ENCODE assay signal across 29 mouse cellular contexts in genomic region chr6:98015819-98016218, GRCm38 (mm10).
DNase-seq lines count a peak whose midpoint lies in the region; ATAC-seq lines count a peak whose summit lies in the region.
"Had no signal": no experiment of that assay in that cellular context is flagged by ENCODE, and none has a peak within 500 bp of the region (broad histone marks: within the 10 kb centered on the region; RNA-seq: fewer than 3 reads in every experiment).

No protein-coding gene starts in this region.

- no peak overlapping the region for H3K4me3 ChIP-seq in kidney, embryonic 14.5 days (ENCODE audit: low read length)
- H3K4me3 ChIP-seq: embryonic facial prominence, embryonic 10.5 days; embryonic facial prominence, embryonic 13.5 days; erythroblast, embryonic 14.5 days; forebrain, embryonic 12.5 days; forebrain, embryonic 15.5 days; heart, adult 2 months; heart, embryonic 10.5 days; heart, embryonic 13.5 days had no signal

- H3K9me3 ChIP-seq in kidney, embryonic 14.5 days (ENCODE audit: control insufficient read depth, low read length): no peaks in the 10 kb centered on the region
- H3K9me3 ChIP-seq: embryonic facial prominence, embryonic 10.5 days; embryonic facial prominence, embryonic 13.5 days; forebrain, embryonic 12.5 days; forebrain, embryonic 15.5 days; heart, embryonic 10.5 days; heart, embryonic 13.5 days had no signal

- 68% methylated on average over 5 of the region's 5 CpGs for WGBS in kidney, embryonic 14.5 days

- no peak overlapping the region; the same call in 1 of the 2 replicates for H3K27ac ChIP-seq in kidney, embryonic 14.5 days (ENCODE audit: low read depth, low read length)
- H3K27ac ChIP-seq: embryonic facial prominence, embryonic 10.5 days; embryonic facial prominence, embryonic 13.5 days; forebrain, embryonic 12.5 days; forebrain, embryonic 15.5 days; heart, adult 2 months; heart, embryonic 10.5 days; heart, embryonic 13.5 days; hindbrain, embryonic 14.5 days had no signal

- no peak overlapping the region for H3K4me2 ChIP-seq in kidney, embryonic 14.5 days (replicated peaks; ENCODE audit: low read depth, low read length)
- H3K4me2 ChIP-seq: embryonic facial prominence, embryonic 13.5 days; forebrain, embryonic 12.5 days; forebrain, embryonic 15.5 days; heart, embryonic 13.5 days; hindbrain, embryonic 14.5 days had no signal

- no peaks in the 10 kb centered on the region for H3K4me1 ChIP-seq in kidney, embryonic 14.5 days (ENCODE audit: control insufficient read depth, insufficient read depth, low read length)
- H3K4me1 ChIP-seq: embryonic facial prominence, embryonic 10.5 days; embryonic facial prominence, embryonic 13.5 days; forebrain, embryonic 15.5 days; heart, embryonic 10.5 days had no signal

- H3K27me3 ChIP-seq in kidney, embryonic 14.5 days (ENCODE audit: control insufficient read depth, insufficient read depth, low read length): no peaks in the 10 kb centered on the region
- H3K27me3 ChIP-seq: CH12.LX; embryonic facial prominence, embryonic 13.5 days; forebrain, embryonic 12.5 days; forebrain, embryonic 15.5 days; heart, embryonic 13.5 days had no signal

- H3K9ac ChIP-seq in kidney, embryonic 14.5 days (ENCODE audit: low read depth, low read length): no peak overlapping the region
- H3K9ac ChIP-seq: embryonic facial prominence, embryonic 13.5 days; forebrain, embryonic 12.5 days; forebrain, embryonic 15.5 days; heart, embryonic 13.5 days; hindbrain, embryonic 14.5 days had no signal

- DNase-seq in 416B (ENCODE audit: low read depth): peak; percentile 19
- DNase-seq in induced T-regulatory cell, adult 2 months (ENCODE audit: low read depth): peak; percentile 4
- DNase-seq in lung, postnatal 4 days: no peak
- DNase-seq in kidney, postnatal 10 days: no peak
- DNase-seq: adrenal gland, adult 8-10 months; adrenal gland, postnatal 25 days; cerebellum, adult 11-12 months; cerebellum, adult 8-10 months; cerebellum, postnatal 10 days; cerebellum, postnatal 36 days; embryo, embryonic 11 days; gastrocnemius, postnatal 10 days; gastrocnemius, postnatal 36 days; heart, adult 2 months; heart, postnatal 14 days; heart, postnatal 4 days had no signal

- peak; percentile 78 for ATAC-seq in CD4-positive, CD25-positive, alpha-beta regulatory T cell, adult 4 months
- no peak for ATAC-seq in kidney, embryonic 14.5 days (ENCODE audit: low FRiP score, low TSS enrichment)
- ATAC-seq: forebrain, embryonic 15.5 days; intestine, embryonic 16.5 days had no signal

- H3K36me3 ChIP-seq in kidney, embryonic 14.5 days (ENCODE audit: control insufficient read depth, insufficient read depth, low read length): no peaks in the 10 kb centered on the region
- H3K36me3 ChIP-seq: embryonic facial prominence, embryonic 10.5 days; embryonic facial prominence, embryonic 13.5 days; forebrain, embryonic 12.5 days; forebrain, embryonic 15.5 days; G1E had no signal

Comparison
In these comparisons a context has a peak if more than half of its experiments do, and no peak if none do; other contexts are left out.
1. DNase-seq: peak in 416B (single experiment) and induced T-regulatory cell, adult 2 months (single experiment); none in lung, postnatal 4 days (0 of 2) and kidney, postnatal 10 days (single experiment).